Mouse (Mus musculus) layer of hippocampus, postnatal 36 days (tissue): ENCODE data around the gene Ptprj. TPM values are rescaled to one million over a fixed set of nuclear protein-coding genes. Genes with fewer than 3 reads are reported as not detected.

Source experiments
- DNase-seq, 2 experiments: peaks; one replicate each; pipeline ENCODE4 v3.0.0; 2022
- total RNA-seq, 2 experiments: library from RNA; stranded (reverse); gene quantifications; 2 replicates each; pipeline ENCODE4 v1.2.3; 2021

The Ptprj gene
- total RNA-seq, result 100 to 1,000 TPM; 114 to 131 TPM

DNA sequence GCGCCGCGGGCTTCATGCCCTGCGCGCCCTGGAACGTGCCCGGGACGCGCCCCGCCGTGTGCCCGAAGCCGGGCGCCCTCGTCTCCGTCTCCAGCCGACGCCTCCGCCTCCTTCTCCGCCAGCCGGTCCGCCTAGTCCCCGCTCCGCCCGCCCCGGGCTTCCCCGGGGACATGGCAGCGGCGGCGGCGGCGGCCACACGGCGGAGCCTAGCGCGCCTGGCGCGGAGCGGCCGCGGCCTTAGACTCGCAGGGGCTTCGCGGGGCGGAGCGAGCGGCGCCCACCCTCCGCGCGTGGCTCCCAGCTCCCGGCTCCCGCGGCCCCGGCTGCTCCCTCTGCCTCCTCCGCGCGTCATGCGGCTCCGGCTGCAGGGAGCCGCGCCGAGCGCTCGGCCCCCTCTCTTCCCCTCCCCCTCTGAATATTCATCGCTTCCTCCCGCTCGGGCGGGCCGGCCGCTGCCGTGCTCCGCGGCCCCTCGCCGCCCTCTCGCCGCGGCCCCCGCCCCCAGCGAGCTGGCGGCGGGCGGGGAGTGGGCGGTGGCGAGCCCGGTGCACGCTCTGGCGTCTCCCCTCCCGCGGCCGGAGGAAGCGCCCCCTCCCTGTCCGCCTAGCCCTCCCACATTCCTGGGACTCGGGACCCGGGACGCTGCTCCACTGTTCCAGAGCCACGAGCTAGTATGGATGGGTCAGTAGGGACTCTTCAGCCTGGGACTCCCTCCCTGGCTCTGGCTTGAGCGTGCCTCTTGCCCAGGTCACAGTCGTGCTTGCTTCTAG is at the start of gene Ptprj:
Gene Ptprj (minus strand): TSS at position 412 of the 770 bp plus-strand sequence.
- DNase-seq, result peak; percentile 70 to 71

GRCm38 (mm10) chr2:90629552-90629951 is 49.1 kb upstream of the Ptprj start:
- DNase-seq, result no peak

GRCm38 (mm10) chr2:90628261-90628660 is 47.8 kb upstream of the Ptprj start:
- DNase-seq, result no peak

GRCm38 (mm10) chr2:90624920-90625319 is 44.5 kb upstream of the Ptprj start:
- DNase-seq, result peak; percentile 48 to 61

DNA sequence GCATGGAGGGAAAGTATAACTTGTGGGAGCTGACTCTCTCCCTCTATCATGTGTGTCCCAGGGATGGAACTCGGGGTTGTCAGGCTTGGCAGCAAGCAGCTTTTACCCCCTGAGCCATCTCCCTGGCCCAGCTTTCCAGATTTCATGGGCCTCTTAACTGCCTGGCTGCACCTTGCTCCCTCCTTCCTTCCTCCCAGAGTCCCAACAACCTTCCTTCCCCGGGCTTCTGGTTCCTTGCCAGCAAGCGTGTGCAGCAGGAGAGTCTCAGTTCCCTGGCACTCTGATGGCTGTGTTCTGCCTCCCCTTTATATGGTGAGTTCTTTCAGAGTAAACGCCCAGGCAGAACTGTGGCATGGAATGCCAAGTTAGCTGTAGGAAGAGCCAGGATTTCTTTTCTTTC is 43.9 kb upstream of the Ptprj start:
- no peak for DNase-seq

GRCm38 (mm10) chr2:90620815-90621214 is 40.4 kb upstream of the Ptprj start:
- no peak for DNase-seq

- DNase-seq, result no peak
These were observed 39.2 kb upstream of the Ptprj start for GRCm38 (mm10) chr2:90619648-90620047.

GRCm38 (mm10) chr2:90614651-90615171 is 34.3 kb upstream of the Ptprj start:
- peak; percentile 30 to 40 for DNase-seq

- DNase-seq, result no peak
These were observed 33.1 kb upstream of the Ptprj start for GRCm38 (mm10) chr2:90613591-90613990.

- no peak for DNase-seq
These were observed 32.6 kb upstream of the Ptprj start for GRCm38 (mm10) chr2:90613006-90613405.

- DNase-seq, result no peak
These were observed 31.6 kb upstream of the Ptprj start for GRCm38 (mm10) chr2:90611959-90612571.

- DNase-seq, result no peak
These were observed 20.6 kb upstream of the Ptprj start for GRCm38 (mm10) chr2:90601056-90601455.

- no peak for DNase-seq
These were observed 7.7 kb upstream of the Ptprj start for GRCm38 (mm10) chr2:90588141-90588540.

DNA sequence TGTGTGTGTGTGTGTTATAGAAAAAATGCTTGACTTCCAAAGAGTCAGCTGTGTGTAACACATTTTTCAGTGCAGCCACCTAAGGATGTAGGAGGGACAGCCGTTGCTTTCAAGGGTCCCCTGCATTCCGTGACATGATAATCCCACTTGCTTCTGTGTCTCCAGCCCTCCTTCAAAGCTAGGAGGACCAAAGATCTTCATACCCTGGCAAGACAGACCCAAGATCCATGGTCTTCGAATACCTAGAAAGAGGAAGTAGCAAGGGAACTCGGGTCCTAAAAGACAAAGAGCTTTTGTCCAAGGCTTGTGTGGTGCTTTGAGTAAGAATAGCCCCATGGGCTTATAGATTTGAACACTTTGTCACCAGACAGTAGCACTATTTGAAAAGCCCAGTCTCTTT is 4.1 kb upstream of the Ptprj start:
- no peak for DNase-seq

GRCm38 (mm10) chr2:90583628-90584131 is 3.2 kb upstream of the Ptprj start:
- no peak for DNase-seq

- DNase-seq, result no peak
These were observed 2.4 kb upstream of the Ptprj start for GRCm38 (mm10) chr2:90582814-90583213.

GRCm38 (mm10) chr2:90582311-90582710 is 1.9 kb upstream of the Ptprj start:
- DNase-seq, result no peak

DNA sequence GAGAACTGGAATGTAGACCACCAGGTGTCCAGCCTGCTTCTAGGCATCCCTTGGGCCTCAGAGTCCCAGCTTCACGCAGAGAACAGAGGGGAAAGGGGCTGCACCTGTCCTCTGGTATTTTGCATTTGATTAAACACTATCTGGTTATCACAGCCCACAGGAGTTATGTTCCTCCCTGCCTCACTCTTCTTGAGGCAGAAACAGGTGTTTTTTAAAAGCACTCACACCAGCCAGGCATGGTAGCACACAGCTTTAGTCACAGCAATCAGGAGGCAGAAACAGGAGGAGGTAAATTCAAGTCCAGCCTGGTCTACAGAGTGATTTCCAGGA is 1.3 kb upstream of the Ptprj start:
- DNase-seq, result no peak

GRCm38 (mm10) chr2:90581006-90581795 is 754 bp upstream of the Ptprj start:
- no peak for DNase-seq

- DNase-seq, result peak; percentile 51 to 56
These were observed 665 bp downstream of the Ptprj start for GRCm38 (mm10) chr2:90579728-90580235.

DNA sequence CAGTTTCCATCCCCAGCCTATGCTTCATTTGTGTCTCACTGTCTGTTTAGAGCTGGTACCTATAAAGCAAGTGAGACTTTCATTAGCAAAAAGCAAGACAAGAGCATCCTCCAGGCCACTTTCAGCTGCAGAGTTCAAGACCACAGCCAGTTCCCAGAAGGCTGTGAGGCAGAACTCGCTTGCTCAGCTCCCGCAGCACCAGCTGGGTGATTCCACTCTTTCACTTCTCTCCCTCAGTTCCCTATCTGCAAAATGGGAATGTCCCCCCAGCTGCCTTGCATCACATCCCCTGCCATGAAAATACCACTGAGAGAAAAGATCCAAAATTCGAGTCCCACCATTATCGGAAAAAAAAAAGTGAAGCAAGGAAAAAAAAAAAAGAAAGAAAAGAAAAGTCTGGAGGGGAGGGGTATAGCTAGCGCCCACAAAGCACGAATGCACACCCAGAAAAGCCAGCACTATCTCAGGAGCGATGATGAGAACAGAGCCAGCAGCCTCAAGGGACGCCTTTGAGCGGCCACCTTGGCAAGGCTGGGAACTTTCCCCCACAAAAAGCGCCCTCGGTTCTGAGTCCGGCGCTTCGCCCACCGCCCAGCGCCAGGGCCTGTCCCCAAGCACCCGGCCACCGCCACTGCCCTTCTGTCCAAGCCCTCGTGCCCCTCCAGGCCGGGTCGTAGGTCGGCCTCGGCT is 1.3 kb downstream of the Ptprj start:
- DNase-seq, result peak; percentile 46 to 57
